Mouse (Mus musculus) kidney, adult 2 months (tissue): ENCODE data around the gene Dlx3.

Experiments used
- CTCF ChIP-seq: fragments of 200-500 bp; conservative IDR thresholded peaks from 2 replicates; pipeline ENCODE4 v1.5.1; 2011; ENCODE audit warnings: low read depth, mild to moderate bottlenecking, control low read depth, low read length, moderate library complexity, mixed read lengths; ENCODE audit not compliant: insufficient read depth, insufficient read length
- POLR2A ChIP-seq: fragments of 200-500 bp; IDR thresholded peaks from one replicate; pipeline ENCODE4 v1.6.1; 2011; ENCODE audit warnings: low read depth, low read length, control low read depth

DNA sequence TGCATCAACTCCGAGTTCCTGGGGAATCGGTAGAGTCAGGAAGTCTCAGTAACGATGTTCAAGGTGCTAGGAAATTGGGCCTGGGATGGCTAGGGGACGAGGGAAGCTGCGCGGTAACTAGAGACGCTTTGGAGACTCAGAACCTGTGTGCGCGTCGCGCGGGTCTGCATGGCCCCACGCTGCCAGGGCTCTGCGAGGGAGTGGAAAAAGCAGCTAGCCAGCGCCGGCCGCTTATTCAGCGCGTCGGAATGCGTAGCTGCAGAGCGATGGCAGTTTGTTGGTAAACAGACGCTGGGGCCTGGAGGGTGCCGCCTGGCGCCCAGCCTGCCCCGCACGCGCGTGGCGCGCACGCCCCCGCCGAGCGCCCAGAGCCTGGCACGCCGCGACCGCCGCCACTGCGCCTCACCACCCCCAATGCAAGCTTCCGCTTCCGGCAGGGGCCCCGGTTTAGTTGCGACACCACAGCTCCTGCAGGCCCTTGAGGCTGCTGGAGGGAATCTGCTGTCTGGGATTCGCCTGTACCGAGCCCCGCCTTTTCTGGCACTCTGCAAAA is 26.0 kb downstream of the Dlx3 start, which contains the start of gene Dlx4:
- TF ChIP-seq POLR2A: no peak
- no peak for TF ChIP-seq CTCF
